Comparison of ENCODE assay signal across 7 mouse cellular contexts in the genomic region with DNA sequence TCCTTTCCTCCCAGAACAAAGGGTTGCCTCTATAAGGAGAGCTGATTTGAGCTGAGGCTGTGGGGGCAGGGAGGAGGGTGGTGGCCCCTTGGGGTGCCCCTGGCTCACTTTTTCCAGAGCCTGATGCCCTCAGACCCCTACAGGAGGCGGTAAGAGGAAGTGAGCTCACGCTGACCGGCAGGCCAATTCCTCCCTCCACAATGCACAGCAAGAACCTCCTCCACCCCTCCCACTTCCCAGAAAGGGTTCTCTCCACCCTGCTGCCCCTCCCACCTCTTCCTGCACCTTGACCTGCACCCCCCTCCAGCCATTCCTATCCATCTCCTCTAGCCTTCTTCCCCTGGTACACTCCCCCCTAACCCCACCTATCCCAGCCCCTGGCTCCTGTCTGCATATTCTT. TPM values are rescaled to one million over a fixed set of nuclear protein-coding genes. Genes with fewer than 3 reads are reported as not detected.
A peak's percentile ranks its signal among the peaks of the same experiment; 100 is the strongest.
DNase-seq lines count a peak whose midpoint lies in the region; ATAC-seq and TF ChIP-seq lines count a peak whose summit lies in the region.

No protein-coding gene starts in this region.

- no peaks in the 10 kb centered on the region for H3K9me3 ChIP-seq in ES-E14 (ENCODE audit: control insufficient read depth, insufficient read depth, low read depth, low read length)
- H3K9me3 ChIP-seq in lung, postnatal 0 days (ENCODE audit: low read length), result no peaks in the 10 kb centered on the region

- no peak overlapping the region for H3K4me2 ChIP-seq in lung, postnatal 0 days (replicated peaks; ENCODE audit: low read depth, low read length)

- WGBS in lung, postnatal 0 days, result 25% methylated on average over 3 of the region's 3 CpGs

- in situ Hi-C loops in ES-E14 (cut with MboI; ENCODE audit: low sequenced_read_pairs in 2 of 2, unreplicated experiment in 2 of 2), result no loop called here

- H3K27me3 ChIP-seq in lung, postnatal 0 days (replicated peaks; ENCODE audit: insufficient read depth, low read length), result no peaks in the 10 kb centered on the region

- peaks cover 16 to 39% of the 10 kb centered on the region in 2 experiments for H3K4me1 ChIP-seq in ES-E14 (ENCODE audit: control insufficient read depth in 2 of 2, insufficient read depth in 2 of 2, low read length in 2 of 2, poor library complexity in 1 of 2)
- peaks cover 14% of the 10 kb centered on the region for H3K4me1 ChIP-seq in brown adipose tissue, adult 24 weeks (ENCODE audit: control insufficient read depth, insufficient read depth, insufficient read length, low read length)
- peaks cover 7% of the 10 kb centered on the region; the same call in 1 of the 2 replicates for H3K4me1 ChIP-seq in lung, postnatal 0 days (ENCODE audit: insufficient read depth, low read depth, low read length)

- peak; percentile 33; the same call in 1 of the 2 replicates for TF ChIP-seq EP300 in lung, postnatal 0 days (IDR thresholded peaks at IDR 0.05)

- peak overlapping the region; percentile 72; the same call in 1 of the 2 replicates for H3K9ac ChIP-seq in ES-E14 (ENCODE audit: insufficient read depth, low read depth, low read length, poor library complexity, severe bottlenecking)
- H3K9ac ChIP-seq in lung, postnatal 0 days (replicated peaks; ENCODE audit: low read depth), result no peak overlapping the region

- peak; percentile 20; the same call in 1 of the 2 replicates for TF ChIP-seq CTCF in lung, postnatal 0 days (IDR thresholded peaks at IDR 0.05)

- peak; percentile 87 for DNase-seq in ES-E14 (ENCODE audit: low read depth, low spot score)
- DNase-seq in heart, postnatal 4 days, result peak; percentile 62
- DNase-seq in lung, postnatal 0 days (ENCODE audit: low spot score), result peak; percentile 83
- no peak for DNase-seq in right cerebral cortex, postnatal 4 days
- DNase-seq in right cerebral cortex, postnatal 14 days, result no peak
- no peak for DNase-seq in adrenal gland, postnatal 10 days

- H3K27ac ChIP-seq in ES-E14 (ENCODE audit: insufficient read depth, low read depth, low read length, poor library complexity, severe bottlenecking), result peak overlapping the region; percentile 93
- H3K27ac ChIP-seq in brown adipose tissue, adult 24 weeks (replicated peaks; ENCODE audit: low read depth, low read length), result peak overlapping the region; percentile 83
- peak overlapping the region; percentile 60 for H3K27ac ChIP-seq in lung, postnatal 0 days (ENCODE audit: low read length)

- H3K36me3 ChIP-seq in ES-E14 (ENCODE audit: control insufficient read depth, insufficient read depth, low read length, poor library complexity, severe bottlenecking), result no peaks in the 10 kb centered on the region; the same call in 1 of the 2 replicates
- H3K36me3 ChIP-seq in lung, postnatal 0 days (ENCODE audit: insufficient read depth, low read length), result no peaks in the 10 kb centered on the region

- peak overlapping the region; percentile 52 to 56 for H3K4me3 ChIP-seq in ES-E14 (ENCODE audit: insufficient read depth in 1 of 2, low read depth in 1 of 2, low read length in 2 of 2, poor library complexity in 1 of 2, severe bottlenecking in 1 of 2)
- peak overlapping the region; percentile 4; the same call in 1 of the 2 replicates for H3K4me3 ChIP-seq in brown adipose tissue, adult 24 weeks (ENCODE audit: insufficient read depth, low read depth, low read length)
- H3K4me3 ChIP-seq in lung, postnatal 0 days (ENCODE audit: low read depth, low read length), result no peak overlapping the region

- peak; percentile 47 for ATAC-seq in lung, postnatal 0 days

TF ChIP-seq in ES-E14, 5 proteins besides CTCF, POLR2A, EP300 and RAD21:
- TF ChIP-seq ZC3H11A (IDR thresholded peaks at IDR 0.05; ENCODE audit: borderline replicate concordance, low read depth, low read length), result no peak
- TF ChIP-seq HCFC1 (IDR thresholded peaks at IDR 0.05; ENCODE audit: borderline replicate concordance, insufficient read depth, low read length), result no peak
- TF ChIP-seq MAFK (IDR thresholded peaks at IDR 0.05; ENCODE audit: insufficient read depth, low read depth, low read length), result no peak
- TF ChIP-seq ZNF384 (IDR thresholded peaks at IDR 0.05; ENCODE audit: low read depth, low read length), result no peak
- TF ChIP-seq CHD2 (IDR thresholded peaks at IDR 0.05; ENCODE audit: low read depth, low read length), result no peak

RNA-seq across cellular contexts. Expression of gene Arhgap23, which starts 3.2 kb away (rescaled TPM):
- total RNA-seq in ES-E14 (2012; rRNA removed), result 22.6 and 26.3 TPM in 2 replicates
- polyA plus RNA-seq in brown adipose tissue, adult 24 weeks (2012; ENCODE audit: insufficient read depth, insufficient read length, missing spikeins), result 5.5 and 6.7 TPM in 2 replicates
- total RNA-seq in heart, postnatal 4 days (2021), result 10 to 100 TPM; 51.0 to 52.3 TPM
- polyA plus RNA-seq in lung, postnatal 0 days (2015; fragmentation: Nextera tagmentation; extraction: Ambion mirVana), result 7.0 and 8.4 TPM in 2 replicates
- total RNA-seq in adrenal gland, postnatal 10 days (2021), result 10 to 100 TPM; 30.9 to 32.3 TPM

RNA-seq across cellular contexts. Expression of gene Socs7, which starts 49.8 kb away (rescaled TPM):
- total RNA-seq in ES-E14 (2012; rRNA removed), result 14.3 and 14.5 TPM in 2 replicates
- polyA plus RNA-seq in brown adipose tissue, adult 24 weeks (2012; ENCODE audit: insufficient read depth, insufficient read length, missing spikeins), result 5.7 and 6.3 TPM in 2 replicates
- 10 to 100 TPM; 24.2 to 28.9 TPM for total RNA-seq in heart, postnatal 4 days (2021)
- polyA plus RNA-seq in lung, postnatal 0 days (2015; fragmentation: Nextera tagmentation; extraction: Ambion mirVana), result 2.4 and 2.5 TPM in 2 replicates
- total RNA-seq in adrenal gland, postnatal 10 days (2021), result 10 to 100 TPM; 16.9 to 20.1 TPM

Comparison
In these comparisons a context has a peak if more than half of its experiments do, and no peak if none do; other contexts are left out.
1. DNase-seq: peak in ES-E14 (single experiment), heart, postnatal 4 days (single experiment) and lung, postnatal 0 days (single experiment); none in right cerebral cortex, postnatal 4 days (single experiment), right cerebral cortex, postnatal 14 days (single experiment) and adrenal gland, postnatal 10 days (single experiment).
2. Peak in every context shown above with its lines, with median percentiles within 50 percentile points of each other: H3K27ac ChIP-seq.